Mouse (Mus musculus) hindbrain, postnatal 0 days (tissue): ENCODE data around the gene Zfp652. TPM values are rescaled to one million over a fixed set of nuclear protein-coding genes. Genes with fewer than 3 reads are reported as not detected.
"Not testable (repeated sequence)": the region's sequence is repeated elsewhere in the genome, so short reads cannot be mapped to it uniquely, and the experiment has no call there.

ENCODE experiments used
- ATAC-seq: fragments of 200-750 bp; cut with Nextera tagmentation; 2 replicates; pipeline ENCODE4 v1.8.0; 2017; ENCODE audit warnings: mild to moderate bottlenecking, moderate TSS enrichment, moderate library complexity
- DNase-seq: peaks from one replicate; pipeline ENCODE4 v3.0.0-alpha.2; 2015; ENCODE audit warnings: low spot score
- H3K27ac ChIP-seq: fragments of 300-500 bp; sonication (generic); 2 replicates; pipeline ENCODE4 v1.5.1; 2014; ENCODE audit warnings: mild to moderate bottlenecking
- H3K27me3 ChIP-seq: fragments of 300-500 bp; sonication (generic); 2 replicates; pipeline ENCODE4 v1.6.1; 2014; ENCODE audit warnings: low read length, mixed read lengths; ENCODE audit not compliant: insufficient read depth
- H3K36me3 ChIP-seq: fragments of 300-500 bp; sonication (generic); 2 replicates; pipeline ENCODE4 v1.6.1; 2014; ENCODE audit warnings: low read length, mixed read lengths; ENCODE audit not compliant: insufficient read depth
- H3K4me1 ChIP-seq: fragments of 300-500 bp; sonication (generic); 2 replicates; pipeline ENCODE4 v1.6.1; 2014; ENCODE audit warnings: antibody characterized with exemption, low read length, mixed read lengths; ENCODE audit not compliant: insufficient read depth
- H3K4me2 ChIP-seq: fragments of 300-500 bp; sonication (generic); 2 replicates; pipeline ENCODE4 v1.6.1; 2014; ENCODE audit warnings: low read depth, mild to moderate bottlenecking, low read length, moderate library complexity, mixed read lengths
- H3K4me3 ChIP-seq: fragments of 300-500 bp; sonication (generic); 2 replicates; pipeline ENCODE4 v1.5.1; 2014; ENCODE audit warnings: low read length
- H3K9ac ChIP-seq: fragments of 300-500 bp; sonication (generic); replicated peaks from 2 replicates; pipeline ENCODE4 v1.6.1; 2014; ENCODE audit warnings: mild to moderate bottlenecking, low read length, moderate library complexity, mixed read lengths
- H3K9me3 ChIP-seq: fragments of 300-500 bp; sonication (generic); 2 replicates; pipeline ENCODE4 v1.6.1; 2016; ENCODE audit warnings: low read length, mixed read lengths
- CTCF ChIP-seq: IDR thresholded peaks from 2 replicates; pipeline ENCODE4 v1.5.1; 2016; ENCODE audit warnings: antibody characterized with exemption, control low read depth, low read depth
- WGBS: fragments of 180-500 bp; shearing (Covaris S2); extraction: QIAGEN DNeasy Blood & Tissue Kit; methylation state at CpG from one replicate; pipeline ENCODE4 v1.1.7; 2014; 5-methylcytosine and 5-hydroxymethylcytosine counted together
- polyA plus RNA-seq: library from polyadenylated mRNA; unstranded; fragments of >200 nt; fragmentation: Nextera tagmentation; extraction: Ambion mirVana; gene quantifications from 2 replicates; pipeline ENCODE4 v1.2.1, GENCODE M21; 2015
- total RNA-seq: library from RNA; depleted of rRNA; stranded (reverse); fragments of >200 nt; gene quantifications from 2 replicates; pipeline ENCODE4 v1.2.3, GENCODE M21; 2014; rRNA removed

Zfp652 gene
- total and polyA plus RNA-seq, 2 experiments from 2014 or later: 15.2 to 23.0 TPM

- Histone ChIP-seq H3K27me3 (no peaks in the 10 kb centered on the region), H3K36me3 (no peaks in the 10 kb centered on the region), H3K9me3 (no peaks in the 10 kb centered on the region), H3K4me3 (no peak overlapping the region; the same call in 1 of the 2 replicates), H3K4me1 (no peaks in the 10 kb centered on the region), H3K27ac (no peak overlapping the region), H3K4me2 (peak overlapping the region; percentile 41; the same call in 1 of the 2 replicates), H3K9ac (no peak overlapping the region)
- DNase-seq: peak; percentile 46
- TF ChIP-seq CTCF: no peak
- peak; percentile 70 for ATAC-seq
- 31% methylated on average over 9 of the region's 9 CpGs for WGBS
These were observed 163.3 kb downstream of the Zfp652 start for GRCm38 (mm10) chr11:95875804-95876203.

GRCm38 (mm10) chr11:95876296-95876695 lies 163.8 kb downstream of the Zfp652 start:
- H3K9me3 ChIP-seq: no peaks in the 10 kb centered on the region
- 22% methylated on average over 7 of the region's 7 CpGs for WGBS
- peak; percentile 35; the same call in 1 of the 2 replicates for ATAC-seq

GRCm38 (mm10) chr11:95879861-95880260 lies 167.4 kb downstream of the Zfp652 start:
- H3K4me3 ChIP-seq, H3K9me3 ChIP-seq, H3K36me3 ChIP-seq, ATAC-seq, H3K4me1 ChIP-seq, H3K27me3 ChIP-seq, DNase-seq, H3K9ac ChIP-seq, H3K27ac ChIP-seq, H3K4me2 ChIP-seq: not testable (repeated sequence)
- WGBS: 68% methylated on average over 2 of the region's 2 CpGs

More at GRCm38 (mm10) chr11:95876296-95876695, 163.8 kb downstream of the Zfp652 start:
- Histone ChIP-seq H3K27ac (no peak overlapping the region), H3K4me2 (peak overlapping the region; percentile 41; the same call in 1 of the 2 replicates), H3K36me3 (no peaks in the 10 kb centered on the region), H3K9ac (no peak overlapping the region), H3K4me3 (no peak overlapping the region; the same call in 1 of the 2 replicates), H3K4me1 (no peaks in the 10 kb centered on the region), H3K27me3 (no peaks in the 10 kb centered on the region)
- peak; percentile 79 for DNase-seq
- peak; percentile 89 for TF ChIP-seq CTCF

Other genes starting within 250 kb of the Zfp652 start
- 21.4 and 23.6 TPM in 2 replicates for gene Nxph3, start 198.1 kb upstream of the Zfp652 start, total RNA-seq
- gene Nxph3, start 198.1 kb upstream of the Zfp652 start, polyA plus RNA-seq: 3.7 and 4.1 TPM in 2 replicates
- 53.2 and 66.9 TPM in 2 replicates for gene Ngfr, start 124.9 kb upstream of the Zfp652 start, total RNA-seq
- 25.4 and 31.0 TPM in 2 replicates for gene Ngfr, start 124.9 kb upstream of the Zfp652 start, polyA plus RNA-seq
- 143 and 156 TPM in 2 replicates for gene Phb, start 45.7 kb upstream of the Zfp652 start, total RNA-seq
- 197 and 214 TPM in 2 replicates for gene Phb, start 45.7 kb upstream of the Zfp652 start, polyA plus RNA-seq
- 1.8 and 2.0 TPM in 2 replicates for gene B130006D01Rik, start 10.9 kb downstream of the Zfp652 start, total RNA-seq
- gene B130006D01Rik, start 10.9 kb downstream of the Zfp652 start, polyA plus RNA-seq: 0.77 and 0.88 TPM in 2 replicates
- 5.2 and 6.3 TPM in 2 replicates for gene Phospho1, start 111.8 kb downstream of the Zfp652 start, total RNA-seq
- 0.59 TPM in 1 of 2 replicates, not detected in the other for gene Phospho1, start 111.8 kb downstream of the Zfp652 start, polyA plus RNA-seq
- gene Gngt2, start 124.5 kb downstream of the Zfp652 start, total RNA-seq: 0.63 TPM in 1 of 2 replicates, not detected in the other
- 2.9 and 3.9 TPM in 2 replicates for gene Gngt2, start 124.5 kb downstream of the Zfp652 start, polyA plus RNA-seq
- 1.9 and 3.2 TPM in 2 replicates for gene Abi3, start 129.8 kb downstream of the Zfp652 start, total RNA-seq
- gene Abi3, start 129.8 kb downstream of the Zfp652 start, polyA plus RNA-seq: 1.6 and 3.1 TPM in 2 replicates
- not detected in 2 replicates for gene B4galnt2, start 202.2 kb downstream of the Zfp652 start, total RNA-seq
- gene B4galnt2, start 202.2 kb downstream of the Zfp652 start, polyA plus RNA-seq: not detected in 2 replicates